13 mouse cellular contexts compared by ENCODE assay signal in genomic region chr13:83740101-83740500, GRCm38 (mm10).
DNase-seq lines count a peak whose midpoint lies in the region; ATAC-seq and TF ChIP-seq lines count a peak whose summit lies in the region.
"Had no signal": no experiment of that assay in that cellular context is flagged by ENCODE, and none has a peak within 500 bp of the region (broad histone marks: within the 10 kb centered on the region; RNA-seq: fewer than 3 reads in every experiment).

No protein-coding gene starts in this region.

- TF ChIP-seq CTCF in stomach, postnatal 0 days (IDR thresholded peaks at IDR 0.05; ENCODE audit: low read depth) = no peak
- no peak for TF ChIP-seq CTCF in olfactory bulb, adult 2 months (IDR thresholded peaks at IDR 0.05; ENCODE audit: insufficient read depth, low read depth, low read length)

- 46% methylated on average over 2 of the region's 2 CpGs for WGBS in stomach, embryonic 14.5 days
- 36% methylated on average over 2 of the region's 2 CpGs for WGBS in stomach, postnatal 0 days
- WGBS in forebrain, embryonic 15.5 days = 1% methylated on average over 2 of the region's 2 CpGs
- WGBS in midbrain, embryonic 11.5 days = 9% methylated on average over 2 of the region's 2 CpGs
- WGBS in olfactory bulb, adult 2 months = 3% methylated on average over 2 of the region's 2 CpGs

- no peak overlapping the region for H3K4me2 ChIP-seq in stomach, embryonic 14.5 days (replicated peaks; ENCODE audit: low read depth, low read length)
- no peak overlapping the region for H3K4me2 ChIP-seq in stomach, postnatal 0 days (replicated peaks; ENCODE audit: low read depth)
- peak overlapping the region; percentile 70 for H3K4me2 ChIP-seq in forebrain, embryonic 15.5 days (replicated peaks)
- peak overlapping the region; percentile 77 for H3K4me2 ChIP-seq in midbrain, embryonic 11.5 days

- TF ChIP-seq POLR2A in olfactory bulb, adult 2 months (IDR thresholded peaks at IDR 0.05; ENCODE audit: insufficient read depth, low read depth, low read length) = no peak

- no peaks in the 10 kb centered on the region for H3K4me1 ChIP-seq in stomach, embryonic 14.5 days (ENCODE audit: control insufficient read depth, insufficient read depth, low read length)
- H3K4me1 ChIP-seq in stomach, postnatal 0 days (replicated peaks; ENCODE audit: control insufficient read depth, insufficient read depth) = no peaks in the 10 kb centered on the region
- peaks cover 27% of the 10 kb centered on the region for H3K4me1 ChIP-seq in forebrain, embryonic 15.5 days
- H3K4me1 ChIP-seq in midbrain, embryonic 11.5 days (ENCODE audit: control insufficient read depth, insufficient read depth, low read length) = peaks cover 16% of the 10 kb centered on the region
- 0 out of 2 replicates have a peak, but pooled peaks cover 2% of the 10 kb centered on the region for H3K4me1 ChIP-seq in olfactory bulb, adult 2 months (ENCODE audit: control insufficient read depth, insufficient read depth, low read length)

- H3K36me3 ChIP-seq in stomach, embryonic 14.5 days (ENCODE audit: control insufficient read depth, insufficient read depth, low read length) = no peaks in the 10 kb centered on the region
- H3K36me3 ChIP-seq in stomach, postnatal 0 days (ENCODE audit: control insufficient read depth, insufficient read depth, low read length) = no peaks in the 10 kb centered on the region
- H3K36me3 ChIP-seq in forebrain, embryonic 15.5 days = peaks cover 10% of the 10 kb centered on the region; the same call in 1 of the 2 replicates
- 0 out of 2 replicates have a peak, but pooled peaks cover 2% of the 10 kb centered on the region for H3K36me3 ChIP-seq in midbrain, embryonic 11.5 days (ENCODE audit: control insufficient read depth, insufficient read depth, low read length)
- H3K36me3 ChIP-seq: heart, embryonic 13.5 days had no signal

- 0 out of 2 replicates have a peak overlapping the region, but pooled peaks have one; percentile 5 for H3K4me3 ChIP-seq in stomach, embryonic 14.5 days (ENCODE audit: low read depth, low read length)
- H3K4me3 ChIP-seq in stomach, postnatal 0 days (ENCODE audit: low read depth, low read length) = no peak overlapping the region
- peak overlapping the region; percentile 61 for H3K4me3 ChIP-seq in forebrain, embryonic 15.5 days
- H3K4me3 ChIP-seq in midbrain, embryonic 11.5 days (ENCODE audit: low read depth, low read length) = peak overlapping the region; percentile 54
- peak overlapping the region; percentile 75 for H3K4me3 ChIP-seq in olfactory bulb, adult 2 months (ENCODE audit: insufficient read depth, low read depth, low read length)

- no peak overlapping the region for H3K9ac ChIP-seq in stomach, embryonic 14.5 days (replicated peaks; ENCODE audit: low read depth, low read length)
- no peak overlapping the region for H3K9ac ChIP-seq in stomach, postnatal 0 days (ENCODE audit: low read length)
- peak overlapping the region; percentile 83 for H3K9ac ChIP-seq in forebrain, embryonic 15.5 days (replicated peaks)
- peak overlapping the region; percentile 88 for H3K9ac ChIP-seq in midbrain, embryonic 11.5 days (ENCODE audit: low read length)
- H3K9ac ChIP-seq: heart, embryonic 13.5 days had no signal

- no peak for DNase-seq in stomach, postnatal 0 days (ENCODE audit: low spot score)
- DNase-seq in midbrain, embryonic 11.5 days (ENCODE audit: low spot score, missing footprints) = peak; percentile 93
- no peak for DNase-seq in cerebellum, postnatal 10 days
- no peak for DNase-seq in thymus, postnatal 14 days
- DNase-seq: adrenal gland, postnatal 10 days; kidney, adult 11 months; spleen, adult 18-20 months had no signal

- no peaks in the 10 kb centered on the region for H3K9me3 ChIP-seq in stomach, embryonic 14.5 days (ENCODE audit: control insufficient read depth, low read depth, low read length)
- H3K9me3 ChIP-seq in stomach, postnatal 0 days (ENCODE audit: control insufficient read depth, low read length) = no peaks in the 10 kb centered on the region
- no peaks in the 10 kb centered on the region for H3K9me3 ChIP-seq in forebrain, embryonic 15.5 days
- H3K9me3 ChIP-seq in midbrain, embryonic 11.5 days (ENCODE audit: control insufficient read depth, low read length) = no peaks in the 10 kb centered on the region
- H3K9me3 ChIP-seq: heart, embryonic 13.5 days; megakaryocyte, embryonic 14.5 days had no signal

- H3K27me3 ChIP-seq in stomach, embryonic 14.5 days (ENCODE audit: control insufficient read depth, insufficient read depth, low read length) = peaks cover 54% of the 10 kb centered on the region
- peaks cover 9% of the 10 kb centered on the region; the same call in 1 of the 2 replicates for H3K27me3 ChIP-seq in stomach, postnatal 0 days (ENCODE audit: control insufficient read depth, insufficient read depth, low read length)
- no peaks in the 10 kb centered on the region for H3K27me3 ChIP-seq in forebrain, embryonic 15.5 days
- H3K27me3 ChIP-seq in midbrain, embryonic 11.5 days (ENCODE audit: control insufficient read depth, insufficient read depth, low read length) = no peaks in the 10 kb centered on the region

- ATAC-seq in stomach, embryonic 14.5 days (ENCODE audit: insufficient number of reproducible peaks, insufficient read depth, low FRiP score, low read depth) = no peak
- no peak for ATAC-seq in stomach, postnatal 0 days (ENCODE audit: low FRiP score, low TSS enrichment)
- 0 out of 2 replicates have a peak, but pooled peaks have one; percentile 1 for ATAC-seq in forebrain, embryonic 15.5 days (replicated peaks)
- ATAC-seq in midbrain, embryonic 11.5 days (ENCODE audit: low FRiP score) = no peak
- no peak for ATAC-seq in cerebellum, adult (ENCODE audit: insufficient number of reproducible peaks, low FRiP score, low TSS enrichment)

- TF ChIP-seq EP300 in stomach, postnatal 0 days (optimal IDR thresholded peaks at IDR 0.05) = no peak

- no peak overlapping the region for H3K27ac ChIP-seq in stomach, embryonic 14.5 days (ENCODE audit: low read length)
- H3K27ac ChIP-seq in stomach, postnatal 0 days (replicated peaks) = no peak overlapping the region
- H3K27ac ChIP-seq in forebrain, embryonic 15.5 days (replicated peaks) = peak overlapping the region; percentile 97
- H3K27ac ChIP-seq in midbrain, embryonic 11.5 days (ENCODE audit: low read depth, low read length) = peak overlapping the region; percentile 95
- H3K27ac ChIP-seq in olfactory bulb, adult 2 months (ENCODE audit: insufficient read depth, low read depth, low read length) = peak overlapping the region; percentile 99
- H3K27ac ChIP-seq: heart, embryonic 13.5 days had no signal

Comparison
In these comparisons a context has a peak if more than half of its experiments do, and no peak if none do; other contexts are left out.
1. H3K27ac ChIP-seq: peak in forebrain, embryonic 15.5 days (single experiment), midbrain, embryonic 11.5 days (single experiment) and olfactory bulb, adult 2 months (single experiment); none in stomach, embryonic 14.5 days (single experiment) and stomach, postnatal 0 days (single experiment).
2. H3K4me2 ChIP-seq: peak in forebrain, embryonic 15.5 days (single experiment) and midbrain, embryonic 11.5 days (single experiment); none in stomach, embryonic 14.5 days (single experiment) and stomach, postnatal 0 days (single experiment).
3. H3K9ac ChIP-seq: peak in forebrain, embryonic 15.5 days (single experiment) and midbrain, embryonic 11.5 days (single experiment); none in stomach, embryonic 14.5 days (single experiment) and stomach, postnatal 0 days (single experiment).